In genomic region chr12:46399653-46399975, GRCm38 (mm10) we compare ENCODE assay signal across 8 mouse cellular contexts.
DNase-seq lines count a peak whose midpoint lies in the region; ATAC-seq lines count a peak whose summit lies in the region.

No protein-coding gene starts in this region.

- no peaks in the 10 kb centered on the region for H3K4me1 ChIP-seq in hindbrain, embryonic 14.5 days (replicated peaks; ENCODE audit: control insufficient read depth, insufficient read depth, low read length)
- no peaks in the 10 kb centered on the region for H3K4me1 ChIP-seq in midbrain, embryonic 10.5 days

- H3K9me3 ChIP-seq in hindbrain, embryonic 14.5 days (ENCODE audit: control insufficient read depth, low read length): no peaks in the 10 kb centered on the region
- no peaks in the 10 kb centered on the region for H3K9me3 ChIP-seq in midbrain, embryonic 10.5 days (replicated peaks)

- under 1% methylated on average over 14 of the region's 14 CpGs for WGBS in hindbrain, embryonic 14.5 days
- WGBS in midbrain, embryonic 10.5 days: 1% methylated on average over 14 of the region's 14 CpGs

- H3K36me3 ChIP-seq in hindbrain, embryonic 14.5 days (replicated peaks; ENCODE audit: control insufficient read depth, insufficient read depth): no peaks in the 10 kb centered on the region
- H3K36me3 ChIP-seq in midbrain, embryonic 10.5 days: no peaks in the 10 kb centered on the region

- intact Hi-C loops in left cerebral cortex, postnatal 36 days (cut with DNase I): no loop called here

- H3K27me3 ChIP-seq in hindbrain, embryonic 14.5 days (ENCODE audit: control insufficient read depth, insufficient read depth, low read length): no peaks in the 10 kb centered on the region
- H3K27me3 ChIP-seq in midbrain, embryonic 10.5 days (ENCODE audit: low read depth, poor library complexity, severe bottlenecking): peaks cover 8% of the 10 kb centered on the region; the same call in 1 of the 2 replicates

- DNase-seq in adrenal gland, postnatal 14 days: peak; percentile 10
- no peak for DNase-seq in adrenal gland, adult 18-20 months (ENCODE audit: low spot score in 2 of 2)
- peak; percentile 7 to 17 for DNase-seq in left cerebral cortex, postnatal 36 days (ENCODE audit: low spot score in 2 of 2)
- no peak for DNase-seq in left cerebral cortex, adult 11 months (ENCODE audit: low spot score)
- peak; percentile 54 for DNase-seq in hindbrain, embryonic 14.5 days (ENCODE audit: low spot score)
- peak; percentile 52 for DNase-seq in midbrain, embryonic 10.5 days (ENCODE audit: low spot score)
- DNase-seq in layer of hippocampus, adult 8-10 months (ENCODE audit: low spot score in 2 of 2): no peak
- DNase-seq in thymus, postnatal 36 days: no peak

- peak overlapping the region; percentile 70 for H3K4me2 ChIP-seq in hindbrain, embryonic 14.5 days (replicated peaks)

- peak overlapping the region; percentile 81 for H3K27ac ChIP-seq in hindbrain, embryonic 14.5 days
- H3K27ac ChIP-seq in midbrain, embryonic 10.5 days (replicated peaks): peak overlapping the region; percentile 85

- peak; percentile 86 for ATAC-seq in hindbrain, embryonic 14.5 days (ENCODE audit: low FRiP score)

- H3K4me3 ChIP-seq in hindbrain, embryonic 14.5 days (replicated peaks; ENCODE audit: low read length): peak overlapping the region; percentile 45
- H3K4me3 ChIP-seq in midbrain, embryonic 10.5 days: peak overlapping the region; percentile 64

- H3K9ac ChIP-seq in hindbrain, embryonic 14.5 days: peak overlapping the region; percentile 81

Comparison
In these comparisons a context has a peak if more than half of its experiments do, and no peak if none do; other contexts are left out.
1. DNase-seq: peak in adrenal gland, postnatal 14 days (single experiment), left cerebral cortex, postnatal 36 days (2 of 2), hindbrain, embryonic 14.5 days (single experiment) and midbrain, embryonic 10.5 days (single experiment); none in adrenal gland, adult 18-20 months (0 of 2), left cerebral cortex, adult 11 months (single experiment), layer of hippocampus, adult 8-10 months (0 of 2) and thymus, postnatal 36 days (0 of 2).